Mouse (Mus musculus): ENCODE data around the gene Atp7b.

- TF ChIP-seq CTCF (IDR thresholded peaks at IDR 0.05; ENCODE audit: borderline replicate concordance, insufficient read depth, low read depth, low read length) (no peak), POLR2A (IDR thresholded peaks at IDR 0.05; ENCODE audit: borderline replicate concordance, insufficient read depth, low read length) (no peak)
These were observed 19.4 kb upstream of the Atp7b start for GRCm38 (mm10) chr8:22079313-22080007.
